Mouse (Mus musculus) monocyte, adult 5-6 weeks (primary cell): ENCODE results near the gene Hs1bp3. TPM values are rescaled to one million over a fixed set of nuclear protein-coding genes. Genes with fewer than 3 reads are reported as not detected.

Source experiments
- ATAC-seq: fragments of 153-309, 156-312 bp; replicated peaks from 2 replicates; pipeline ENCODE4 v1.8.0; 2017; ENCODE audit warnings: mild to moderate bottlenecking; ENCODE audit not compliant: low TSS enrichment, insufficient number of reproducible peaks, severe bottlenecking, poor library complexity, low FRiP score
- total RNA-seq: library from RNA; stranded (forward); fragments of 200-1000, 200-491, 200-594 nt; gene quantifications from 3 replicates; pipeline ENCODE4 v1.2.3, GENCODE M21; 2017

Gene Hs1bp3
- total RNA-seq, 1 experiment from 2014 or later: 4.0 TPM

DNA sequence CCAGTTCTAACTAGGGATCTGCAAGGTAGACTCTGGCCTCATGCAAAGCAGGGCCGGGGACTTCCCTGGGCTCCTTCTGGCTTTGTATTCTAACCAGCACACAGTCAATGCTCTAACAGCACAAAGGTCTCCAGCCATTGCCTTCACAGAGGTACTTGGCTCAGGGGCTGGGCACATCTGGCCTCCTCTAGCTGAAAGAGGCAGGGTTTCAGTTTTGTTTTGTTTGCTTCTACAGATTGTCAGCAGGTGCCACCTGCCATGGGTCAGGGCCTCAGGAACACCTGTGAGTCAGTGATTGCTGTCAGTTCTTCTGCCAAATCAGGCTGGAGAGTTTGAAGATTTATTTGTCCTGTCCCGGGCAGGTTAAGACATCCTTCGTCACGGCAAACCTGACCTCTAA lies 39.8 kb downstream of the Hs1bp3 start:
- ATAC-seq: no peak

DNA sequence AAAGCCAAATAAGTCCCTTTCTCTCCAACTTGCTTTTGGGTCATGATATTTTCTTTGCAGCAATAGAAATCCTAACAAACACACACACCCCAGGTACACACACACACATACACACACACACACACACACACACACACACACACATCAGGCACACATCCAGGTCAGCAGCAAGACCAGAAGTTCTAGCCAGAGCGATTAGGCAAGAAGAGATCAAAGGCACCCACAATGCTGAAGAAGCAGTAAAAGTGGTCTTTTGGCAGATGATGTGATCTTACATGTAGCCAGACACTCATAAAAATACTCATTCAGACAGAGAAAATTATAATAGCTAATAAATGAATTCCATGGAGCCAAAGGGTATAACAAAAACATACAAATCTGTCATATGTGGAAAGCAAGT lies 41.0 kb downstream of the Hs1bp3 start:
- ATAC-seq: no peak

DNA sequence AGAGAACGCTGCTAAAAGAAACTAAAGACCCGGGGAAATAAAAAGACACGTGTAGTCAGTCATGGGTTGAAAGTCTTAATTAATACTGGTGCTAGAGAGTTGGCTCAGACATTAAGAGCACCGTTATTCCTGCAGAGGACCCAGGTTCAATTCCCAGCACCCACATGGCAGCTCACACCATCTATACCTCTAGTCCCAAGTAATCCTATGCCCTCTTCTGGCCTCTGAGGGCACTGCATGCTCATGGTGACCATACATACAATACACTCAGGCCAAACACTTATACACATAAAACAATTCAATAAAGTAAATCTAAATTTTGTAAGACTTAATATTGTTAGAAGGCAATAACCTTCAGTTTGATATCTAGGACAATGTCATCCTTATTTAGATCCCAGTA lies 41.8 kb downstream of the Hs1bp3 start:
- ATAC-seq: no peak

DNA sequence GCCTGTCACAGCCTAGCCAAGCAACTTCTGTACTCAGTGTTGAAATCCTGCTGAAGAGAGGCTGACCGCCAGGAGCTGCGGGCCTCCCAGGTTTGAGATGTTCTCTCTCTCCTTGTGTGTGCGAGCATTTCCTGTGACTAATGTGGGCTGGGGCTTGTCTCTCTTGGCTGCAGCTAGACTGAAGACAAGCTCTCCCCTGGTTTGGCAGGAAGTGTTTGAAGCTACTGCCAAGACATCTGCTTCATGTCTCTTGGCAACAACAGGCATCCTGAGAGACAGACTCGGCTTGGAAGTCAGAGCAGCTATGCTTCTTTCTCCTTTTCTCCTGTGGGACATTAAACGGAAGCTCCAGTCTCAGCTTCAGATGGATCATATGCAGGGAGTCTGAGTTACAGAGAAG lies 44.2 kb downstream of the Hs1bp3 start:
- ATAC-seq: 0 out of 2 replicates have a peak, but pooled peaks have one; percentile 45

DNA sequence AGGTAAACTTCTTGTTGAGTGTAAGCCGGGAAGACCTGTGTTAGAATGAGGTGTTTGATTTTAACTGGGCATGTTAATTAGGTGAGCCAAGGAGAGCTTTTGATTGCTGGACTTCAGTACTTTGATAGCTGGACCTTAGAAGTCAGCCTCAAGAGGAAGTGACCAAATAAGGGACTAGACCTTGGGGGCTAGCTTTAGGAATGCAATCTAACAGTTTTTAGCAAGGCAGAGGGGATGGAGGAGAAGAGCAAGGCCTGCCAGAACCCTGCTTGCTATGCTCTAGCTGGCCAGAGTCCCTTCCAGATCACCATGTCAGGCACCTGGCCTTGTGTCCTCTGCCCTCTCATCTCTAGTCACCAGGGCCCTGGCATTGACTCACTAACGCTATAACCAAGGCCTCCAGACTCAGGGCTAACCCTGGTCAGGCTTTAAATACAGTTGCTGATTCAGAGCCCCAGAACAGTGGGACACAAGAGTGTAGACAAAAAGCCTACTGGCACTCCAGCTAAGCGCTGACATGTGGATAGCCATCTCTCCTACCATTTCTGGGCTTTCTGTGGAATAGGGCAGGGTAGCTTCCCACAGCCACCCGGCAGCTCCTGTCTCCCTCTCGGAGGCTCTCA lies 45.2 kb downstream of the Hs1bp3 start:
- ATAC-seq: no peak

DNA sequence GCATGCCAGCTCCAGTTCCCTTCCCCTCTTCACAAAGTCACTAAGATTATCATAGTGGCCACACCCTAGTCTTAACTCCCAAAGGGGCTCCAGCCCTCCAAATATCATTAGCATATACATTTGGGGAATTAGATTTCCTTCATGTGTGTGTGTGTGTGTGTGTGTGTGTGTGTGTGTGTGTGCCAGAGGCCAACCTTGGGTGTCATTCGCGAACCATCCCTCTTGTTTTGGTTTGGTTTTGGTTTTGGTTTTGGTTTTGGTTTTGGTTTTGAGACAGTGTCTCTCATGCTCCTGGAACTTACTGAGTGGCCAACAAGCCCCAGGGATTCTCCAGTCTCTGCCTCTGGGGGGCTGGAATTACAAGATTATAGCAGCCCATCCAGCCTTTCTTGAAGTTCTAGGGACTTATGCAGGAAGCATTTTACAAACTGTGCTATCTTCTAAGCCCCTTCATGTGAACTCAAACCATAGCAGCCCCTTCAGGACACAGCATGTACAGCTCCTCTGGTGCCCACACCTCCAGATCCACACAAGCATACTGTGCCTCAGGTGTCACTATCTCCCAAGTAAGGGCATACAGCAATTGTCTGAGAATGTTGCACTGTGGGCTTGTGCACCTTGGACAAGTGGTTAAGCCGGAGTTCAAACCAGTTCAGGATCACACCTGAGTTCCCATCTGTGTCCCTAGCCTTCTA lies 46.3 kb downstream of the Hs1bp3 start:
- 0 out of 2 replicates have a peak, but pooled peaks have one; percentile 33 for ATAC-seq

DNA sequence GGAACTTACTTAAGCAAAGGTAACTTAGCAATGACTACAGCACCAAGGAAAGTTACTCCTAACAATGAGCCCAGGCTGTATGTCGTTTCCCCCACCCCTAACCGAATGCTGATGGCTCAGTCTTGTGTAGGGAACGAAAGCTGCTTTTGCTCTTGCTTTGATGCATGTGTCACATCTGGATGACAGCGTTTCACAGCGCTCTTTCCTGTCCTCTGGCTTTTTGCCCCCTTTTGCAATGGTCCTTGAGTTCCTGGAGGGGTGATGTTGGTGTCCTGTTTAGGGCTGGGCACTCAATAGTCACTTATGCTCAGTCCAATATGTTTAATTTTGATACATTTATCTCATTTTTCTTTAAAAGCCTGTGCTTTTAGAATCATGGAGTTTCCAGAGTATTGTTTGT lies 48.6 kb downstream of the Hs1bp3 start:
- ATAC-seq: no peak

DNA sequence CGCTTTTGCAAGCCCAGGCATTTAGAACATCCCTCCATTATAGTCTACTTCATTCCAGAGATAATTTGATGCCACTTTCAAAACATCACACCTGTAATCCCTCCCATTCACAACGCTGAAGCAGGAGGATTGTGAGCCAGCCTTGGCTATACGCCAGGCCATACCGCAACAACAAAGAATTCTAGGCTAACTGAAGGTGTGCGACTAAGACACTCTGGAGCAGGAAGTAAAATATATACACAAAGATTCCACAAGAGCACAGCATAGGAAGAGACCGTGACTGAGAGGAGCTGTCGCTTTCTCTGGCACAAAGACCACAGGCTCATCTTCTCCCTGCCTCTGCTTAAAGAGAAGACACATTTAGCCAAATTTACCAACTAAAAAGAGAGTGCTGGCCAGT lies 49.2 kb downstream of the Hs1bp3 start:
- no peak for ATAC-seq

DNA sequence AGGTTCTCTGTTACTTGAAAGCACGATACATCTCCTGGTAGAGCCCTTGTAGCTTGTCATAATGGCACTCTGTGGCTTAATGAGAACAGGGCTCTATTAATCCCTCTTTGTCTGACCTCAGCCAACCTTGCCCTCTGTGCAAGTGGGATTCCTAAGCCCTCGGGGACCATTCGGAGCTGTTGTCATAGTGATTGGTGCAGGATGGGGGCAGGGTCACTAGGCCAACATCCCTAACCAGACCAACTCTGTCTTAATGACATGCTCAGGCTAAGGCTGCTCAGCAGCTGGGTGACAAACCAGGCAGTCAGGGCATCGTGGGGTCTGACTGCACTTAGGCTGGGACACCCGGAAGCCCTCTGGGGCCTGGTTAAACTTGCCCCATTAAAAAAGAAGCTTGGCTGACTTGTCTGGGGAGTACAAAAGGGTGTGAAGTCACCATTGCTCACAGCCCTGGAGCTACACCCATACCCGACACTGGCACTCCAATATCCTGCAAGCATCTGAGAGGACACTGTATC lies 51.1 kb downstream of the Hs1bp3 start:
- no peak for ATAC-seq

DNA sequence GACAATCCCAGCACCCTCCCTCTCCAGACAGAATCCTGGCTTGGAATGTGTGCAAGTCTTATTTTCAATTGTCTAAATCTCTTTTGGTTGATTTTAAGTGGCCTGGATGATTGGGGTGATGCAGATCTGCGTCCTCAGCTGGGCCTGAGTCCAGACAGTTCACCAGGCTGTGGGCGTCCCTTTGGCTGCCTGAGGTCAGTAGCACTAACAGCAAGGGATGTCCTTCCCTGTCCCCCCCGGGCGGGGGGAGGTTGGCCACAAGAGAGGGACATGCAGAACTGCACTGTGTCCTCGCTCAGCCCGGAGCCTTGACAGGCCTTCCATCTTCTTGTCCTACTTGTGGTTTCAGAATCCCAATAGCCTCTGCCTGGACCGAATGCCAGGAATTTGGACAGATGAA lies 52.1 kb downstream of the Hs1bp3 start:
- ATAC-seq: no peak

DNA sequence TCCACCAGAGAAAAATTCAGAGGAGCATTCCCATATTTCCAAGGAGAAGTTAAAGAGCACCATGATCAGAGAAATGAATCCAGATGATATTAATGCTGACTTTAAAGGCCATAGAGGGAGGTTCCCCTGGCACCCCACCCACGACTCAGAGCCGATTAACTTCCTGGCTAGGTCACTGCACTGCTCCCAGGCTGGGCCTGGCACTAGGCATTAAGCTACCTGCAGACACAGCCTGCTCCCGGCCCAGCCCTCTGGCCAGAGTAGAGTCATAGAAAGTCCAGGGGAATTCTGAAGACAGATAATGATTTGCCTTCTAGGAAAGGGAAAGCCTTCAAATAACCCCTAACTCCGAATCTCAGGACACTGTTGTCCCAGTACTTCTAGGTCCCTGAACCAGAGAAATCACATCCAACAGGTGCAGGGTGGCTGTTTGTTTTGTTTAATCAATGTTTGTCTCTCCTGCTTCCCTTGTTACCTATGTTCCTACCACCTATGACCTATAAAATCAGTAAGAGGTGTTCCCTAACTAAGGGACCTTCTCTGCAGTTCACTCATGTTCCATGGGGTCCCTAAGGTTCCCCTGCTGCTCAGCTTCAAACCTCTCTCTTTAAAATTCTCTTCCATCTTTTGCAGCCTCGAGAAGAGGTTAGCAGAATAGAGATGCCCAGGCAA lies 52.8 kb downstream of the Hs1bp3 start:
- no peak for ATAC-seq

DNA sequence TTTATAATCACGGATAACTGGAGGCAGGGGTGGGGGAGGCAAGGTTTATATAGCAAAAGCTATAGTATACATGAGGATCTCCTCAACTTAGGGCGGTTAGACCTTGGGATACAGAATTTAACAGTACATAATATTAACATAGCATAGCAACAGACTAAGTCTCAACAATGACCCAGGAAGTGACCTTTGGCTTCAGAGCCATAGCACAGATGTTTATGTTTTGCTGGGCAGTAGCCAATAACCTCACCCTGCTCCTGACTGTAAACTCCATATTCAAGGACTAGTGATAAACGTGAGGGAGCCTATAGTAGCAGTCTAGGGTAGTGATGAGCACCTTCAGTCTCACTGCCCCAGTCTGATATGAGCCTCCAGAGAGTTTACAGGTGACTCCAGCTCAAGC lies 53.5 kb downstream of the Hs1bp3 start:
- no peak for ATAC-seq

DNA sequence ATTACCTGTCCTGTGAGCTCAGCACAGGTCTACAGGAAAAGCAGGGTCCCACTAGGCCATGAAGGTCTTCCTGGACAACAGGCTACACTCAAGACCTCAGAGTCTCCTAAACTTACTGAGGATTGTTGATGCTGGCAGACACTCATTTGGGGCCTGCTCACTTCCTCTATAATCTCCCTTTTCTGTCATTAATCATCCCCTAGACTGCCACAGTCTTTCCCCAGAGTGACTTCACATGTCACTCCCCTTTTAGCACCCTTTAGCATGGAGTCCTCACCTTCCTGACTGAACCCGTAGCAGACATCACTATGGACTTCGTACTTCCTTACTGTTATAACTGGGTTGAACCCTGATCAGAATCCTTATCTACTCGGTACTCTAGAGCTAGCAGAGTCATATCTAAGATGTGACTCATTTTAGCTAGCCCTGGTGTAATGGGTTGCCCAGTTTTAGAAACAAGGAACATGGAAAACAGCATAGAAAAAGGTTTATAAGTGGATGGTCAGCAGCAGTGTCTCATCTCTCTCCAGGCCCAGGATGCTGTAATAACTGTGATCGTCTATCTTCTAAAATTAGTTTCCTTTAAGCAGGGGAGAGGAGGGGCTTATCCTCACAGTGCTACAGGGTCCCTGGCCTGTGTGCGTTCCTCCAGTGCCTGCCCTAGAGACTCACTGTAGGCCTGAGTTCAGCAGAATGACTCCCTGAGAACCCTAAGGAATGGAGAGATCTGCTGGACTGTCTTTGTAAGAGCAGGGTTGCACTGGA lies 58.7 kb downstream of the Hs1bp3 start:
- ATAC-seq: no peak

DNA sequence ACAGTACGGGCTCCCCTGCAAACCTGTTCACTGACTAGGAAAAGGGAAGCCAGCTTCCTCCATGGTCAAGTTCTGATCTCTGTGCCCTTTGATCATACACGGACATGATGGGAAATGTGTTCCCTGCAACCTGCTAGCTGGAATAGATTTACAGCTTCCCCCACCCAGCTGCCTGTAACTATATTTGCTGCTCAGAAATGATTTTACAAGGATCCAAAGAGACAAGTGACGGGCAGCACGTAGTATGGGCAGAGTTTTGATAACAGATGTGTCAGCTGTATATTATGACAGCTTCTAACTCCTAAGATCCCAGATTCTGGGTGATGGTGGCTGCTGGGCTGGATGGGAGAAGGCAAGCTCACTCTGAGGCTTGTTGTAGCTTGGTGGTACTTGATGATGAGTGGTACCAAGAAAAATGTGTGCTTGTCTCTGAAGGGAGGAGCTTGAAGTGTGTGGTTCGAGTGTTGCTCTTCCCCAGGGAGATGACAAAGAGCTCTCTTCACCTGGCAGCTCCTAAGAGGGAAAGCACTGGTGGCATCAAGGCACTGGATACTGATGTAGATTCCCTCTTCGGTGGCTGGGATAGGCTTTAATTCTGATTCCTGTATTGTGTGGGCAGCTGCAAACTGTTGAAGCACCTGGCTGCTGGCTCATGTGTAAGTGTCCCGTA lies 59.4 kb downstream of the Hs1bp3 start:
- ATAC-seq: no peak

DNA sequence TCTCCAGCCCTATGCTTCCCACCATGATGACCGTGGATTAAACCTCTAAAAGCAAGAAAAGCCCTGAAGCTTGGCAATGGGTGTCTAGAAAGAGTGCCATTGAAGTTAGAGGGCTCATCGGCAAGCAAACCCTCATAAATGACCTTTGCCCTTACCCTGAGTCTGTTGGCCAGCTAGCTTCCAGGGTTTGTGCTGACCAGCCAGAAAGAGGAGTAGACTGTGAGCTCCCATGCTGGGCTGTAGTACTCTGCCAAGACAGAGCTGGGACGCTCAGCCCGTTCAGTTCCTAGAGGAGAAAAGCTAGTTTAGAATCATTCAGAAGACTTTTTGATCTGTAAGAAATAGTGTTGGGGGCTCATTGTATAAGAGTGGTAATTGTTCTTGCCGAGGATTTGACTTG lies 60.5 kb downstream of the Hs1bp3 start:
- no peak for ATAC-seq

DNA sequence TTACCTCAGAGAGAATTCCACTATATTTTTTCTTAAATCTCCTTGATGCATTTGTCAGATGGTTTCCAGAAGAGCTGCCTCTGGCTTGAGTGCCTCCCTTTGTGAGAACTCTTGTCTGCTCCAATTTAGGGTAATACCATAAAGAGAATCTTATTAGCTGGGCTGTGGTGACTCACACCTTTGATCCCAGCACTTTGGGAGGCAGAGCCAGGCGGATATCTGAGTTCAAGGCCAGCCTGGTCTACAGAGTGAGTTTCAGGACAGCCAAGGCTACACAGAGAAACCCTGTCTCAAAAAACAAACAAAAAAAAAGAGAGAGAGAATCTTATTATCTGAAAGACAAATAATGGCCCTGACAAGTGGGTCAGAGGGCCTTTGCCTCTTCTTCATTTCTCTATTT lies 63.9 kb downstream of the Hs1bp3 start:
- ATAC-seq: no peak

DNA sequence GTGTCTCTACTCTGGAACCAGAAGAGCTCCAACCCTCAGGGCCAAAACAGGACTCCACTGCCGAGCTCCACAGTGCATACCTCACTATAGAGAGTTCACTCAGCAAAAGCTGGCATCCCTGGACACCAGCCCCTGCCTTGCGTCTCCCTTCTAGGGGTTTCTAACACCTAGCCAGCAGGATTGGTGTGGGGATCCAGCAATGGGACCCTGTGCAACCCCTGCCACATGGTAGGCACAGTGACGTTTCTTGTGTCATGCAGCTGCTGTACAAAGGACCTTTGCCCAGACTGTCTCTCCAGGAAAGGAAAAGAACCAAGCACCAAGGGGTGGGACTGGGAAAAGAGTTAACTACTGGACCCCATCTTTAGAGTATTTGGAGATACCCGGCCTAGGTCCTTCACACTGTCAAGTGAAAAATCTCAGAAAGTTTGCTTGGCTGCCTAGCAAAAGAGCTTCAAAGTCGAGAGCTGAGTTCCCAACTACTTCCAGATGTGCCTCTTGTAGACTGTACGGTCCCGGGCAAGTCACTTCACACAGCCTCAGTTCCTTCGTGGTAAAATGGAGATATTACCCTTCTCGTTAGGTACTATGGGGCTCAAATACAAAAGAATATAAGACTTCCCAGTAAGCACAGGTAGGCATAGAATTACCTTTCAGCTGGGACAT lies 64.9 kb downstream of the Hs1bp3 start:
- no peak for ATAC-seq

DNA sequence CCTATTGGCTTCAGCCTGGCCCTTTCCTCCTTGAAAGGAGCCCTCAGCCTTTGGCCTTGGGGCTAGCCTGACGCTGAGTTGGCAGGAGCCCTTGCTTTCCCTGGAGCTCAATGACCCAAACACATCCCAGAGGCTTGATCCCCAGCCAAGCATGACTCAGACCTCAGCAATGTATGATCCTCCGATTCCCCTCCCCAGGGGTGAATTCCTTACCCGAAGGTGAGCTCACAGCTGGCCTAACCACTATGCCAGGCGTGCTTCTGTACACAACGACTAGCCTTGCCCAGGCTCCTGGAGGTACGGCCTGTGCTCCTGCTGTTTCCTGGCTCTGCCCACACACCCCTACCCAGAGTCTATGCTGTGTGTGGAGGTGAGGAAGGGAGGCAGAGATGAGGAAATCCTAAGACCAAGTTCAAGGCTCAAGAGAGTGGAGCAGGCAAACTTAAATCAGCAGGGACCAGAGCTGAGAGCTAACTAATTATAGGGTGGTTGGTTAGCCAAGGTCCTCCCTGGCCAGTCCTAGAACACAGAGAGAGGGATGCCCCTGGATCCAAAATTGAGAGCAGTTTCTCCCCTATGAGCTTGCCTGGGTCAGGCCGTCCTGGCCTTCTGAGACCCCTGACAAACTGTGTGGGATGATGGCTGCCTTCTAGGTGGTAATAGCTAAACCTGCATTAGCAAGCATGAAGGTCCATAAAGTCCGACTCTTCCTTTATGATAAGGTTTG lies 66.7 kb downstream of the Hs1bp3 start:
- no peak for ATAC-seq
